Mouse (Mus musculus) 3134 (cell line): ENCODE measurements around the gene Fbxo33.
"Not testable (repeated sequence)": the region's sequence is repeated elsewhere in the genome, so short reads cannot be mapped to it uniquely, and the experiment has no call there.

Source experiments
- DNase-seq: peaks from one replicate; pipeline ENCODE4 v3.0.0-alpha.2; 2011; ENCODE audit warnings: low spot score; ENCODE audit not compliant: insufficient read length; ENCODE audit errors: extremely low read depth

Gene Fbxo33

DNA sequence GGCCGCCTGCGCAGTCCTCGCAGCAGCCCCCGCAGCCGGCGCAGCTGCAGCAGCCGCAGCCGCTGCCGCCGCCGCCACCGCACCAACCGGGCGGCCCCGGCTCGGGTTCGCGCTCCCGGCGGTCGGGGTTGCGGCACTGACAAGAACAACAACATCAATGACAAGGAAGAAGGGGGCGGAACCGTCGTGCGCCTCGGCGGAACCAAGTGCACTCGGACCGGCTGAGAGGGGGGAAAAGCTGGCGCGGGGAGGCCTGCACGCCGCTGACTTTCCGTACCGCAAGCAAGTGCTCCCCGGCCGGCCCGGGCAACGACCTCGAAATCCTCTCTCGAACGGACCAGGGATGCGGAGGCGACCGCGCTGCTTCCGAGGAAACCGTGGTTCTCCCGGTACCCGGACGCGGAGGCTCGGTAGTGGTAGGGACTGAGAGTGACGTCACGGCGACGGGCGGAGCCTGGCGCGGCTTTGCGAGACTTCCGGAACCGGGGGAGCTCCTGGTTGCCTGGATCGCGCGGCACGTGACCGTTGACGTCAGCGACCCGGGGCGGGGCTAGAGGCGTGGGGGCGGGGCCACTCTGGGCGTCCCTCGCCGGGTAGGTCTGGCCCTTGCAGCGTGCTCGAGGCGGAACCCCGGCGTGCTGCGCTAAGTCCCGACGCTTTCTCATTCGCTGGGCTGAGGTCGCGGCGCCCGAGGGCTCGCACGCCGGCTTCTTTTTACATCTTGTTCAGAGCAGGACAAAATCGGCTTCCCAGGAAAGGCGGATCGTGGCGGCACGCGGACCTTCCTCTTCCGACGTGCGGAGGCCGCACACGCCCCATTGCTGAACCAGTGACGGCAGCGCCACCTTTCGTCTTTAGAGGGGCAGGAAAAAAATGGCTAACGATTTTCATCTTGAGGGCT is at the start of gene Fbxo33:
Fbxo33 (minus strand) TSS at position 401 of the 901 bp plus-strand sequence.
- peak; percentile 99 for DNase-seq

DNA sequence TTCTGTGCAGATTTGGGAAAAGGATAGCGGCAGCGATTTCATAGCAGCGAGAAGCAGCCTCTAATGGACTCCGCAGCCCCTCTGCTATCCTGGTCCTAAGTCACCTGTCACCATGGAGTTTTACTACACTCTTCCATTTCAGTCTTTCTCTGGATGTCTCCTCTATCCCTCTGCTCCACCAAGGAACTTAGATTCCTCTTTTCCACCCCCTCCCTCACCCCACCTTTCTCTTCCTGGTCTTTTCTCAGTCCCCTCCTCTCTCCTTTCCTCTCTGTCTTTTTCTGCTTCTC is 46.4 kb upstream of the Fbxo33 start:
- no peak for DNase-seq

DNA sequence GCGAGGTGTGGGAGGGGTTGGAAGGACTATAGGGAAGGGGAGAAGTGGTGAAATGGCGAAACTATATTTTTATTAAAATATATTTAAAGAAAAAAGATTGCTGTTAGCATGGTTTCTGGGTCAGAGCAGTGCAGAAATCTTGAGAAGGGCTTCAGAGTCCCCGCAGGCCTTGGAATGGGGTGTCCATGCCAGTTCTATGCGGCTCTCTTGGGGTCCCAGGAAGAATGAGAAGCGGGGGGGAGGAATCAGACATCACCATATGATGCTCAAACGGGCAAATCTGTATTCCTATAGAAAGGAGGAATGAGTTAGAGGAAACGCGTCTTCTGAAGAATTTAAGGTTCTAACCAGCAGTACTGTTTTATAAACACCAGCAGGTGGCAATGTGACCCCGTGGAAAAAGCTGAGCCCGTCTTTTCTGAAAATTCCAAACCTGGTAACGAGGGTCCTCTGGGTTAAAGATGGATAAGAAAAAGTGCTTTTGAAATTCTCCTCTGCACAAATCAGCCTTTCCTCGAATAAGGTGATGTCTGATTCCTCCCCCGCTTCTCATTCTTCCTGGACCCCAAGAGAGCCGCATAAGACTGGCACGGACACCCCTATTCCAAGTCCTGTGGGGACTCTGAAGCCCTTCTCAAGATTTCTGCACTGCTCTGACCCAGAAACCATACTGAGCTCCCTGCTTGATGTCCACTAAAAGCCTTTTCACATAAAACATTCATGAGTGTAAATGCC is 45.8 kb upstream of the Fbxo33 start:
- no peak for DNase-seq

DNA sequence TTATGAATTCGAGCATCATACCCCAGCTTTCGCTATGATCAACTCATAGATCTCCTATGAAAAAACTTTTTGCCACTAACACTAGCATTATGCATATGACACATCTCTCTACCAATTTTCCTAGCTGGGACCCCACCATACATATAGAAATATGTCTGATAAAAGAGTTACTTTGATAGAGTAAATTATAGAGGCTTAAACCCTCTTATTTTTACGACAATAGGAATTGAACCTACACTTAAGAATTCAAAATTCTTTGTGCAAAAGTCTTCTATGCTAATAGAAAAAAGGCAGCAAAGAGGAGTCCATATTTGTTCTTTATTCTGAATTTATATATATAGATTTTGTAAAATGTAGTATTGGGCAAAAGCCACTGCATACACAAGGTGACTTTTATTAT is 43.3 kb upstream of the Fbxo33 start:
- no peak for DNase-seq

DNA sequence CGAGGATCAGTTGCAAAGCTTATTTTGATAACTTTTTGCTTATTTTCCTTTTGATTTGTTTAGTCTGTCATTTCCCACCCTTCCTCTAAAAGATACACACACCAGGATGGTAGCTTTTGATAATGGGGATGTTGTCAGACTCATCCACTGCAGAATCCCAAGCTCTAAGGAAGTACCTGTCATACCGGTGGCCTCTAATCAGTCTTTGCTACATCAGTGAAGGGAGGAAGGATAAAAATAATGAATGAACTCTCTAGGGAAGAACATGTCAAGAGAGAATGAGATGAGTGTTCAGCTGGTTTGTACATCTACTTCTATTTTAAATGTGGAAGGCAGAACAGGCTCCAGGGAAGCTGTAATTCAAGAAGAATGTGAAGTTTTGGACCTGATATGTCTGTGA is 41.3 kb upstream of the Fbxo33 start:
- no peak for DNase-seq

DNA sequence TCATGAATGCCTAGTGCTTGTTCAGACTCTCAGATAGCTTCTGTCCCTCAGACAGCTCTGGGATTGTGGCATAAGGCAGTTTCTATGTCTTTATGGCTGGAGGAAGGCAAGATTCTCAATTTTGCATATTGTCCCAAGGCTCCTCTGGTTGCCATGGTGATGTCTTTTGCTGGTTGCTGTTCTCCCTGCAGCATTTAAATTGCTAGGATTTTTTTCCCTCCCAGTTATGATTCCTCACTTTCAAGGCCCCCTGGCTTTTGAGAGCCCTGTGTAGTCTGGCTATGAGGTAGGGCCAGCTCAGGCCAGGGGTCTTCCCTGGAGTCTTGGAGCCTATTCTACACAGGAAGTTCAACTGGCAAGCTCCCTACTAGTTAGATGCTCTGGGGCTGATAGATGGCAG is 40.8 kb upstream of the Fbxo33 start:
- no peak for DNase-seq

DNA sequence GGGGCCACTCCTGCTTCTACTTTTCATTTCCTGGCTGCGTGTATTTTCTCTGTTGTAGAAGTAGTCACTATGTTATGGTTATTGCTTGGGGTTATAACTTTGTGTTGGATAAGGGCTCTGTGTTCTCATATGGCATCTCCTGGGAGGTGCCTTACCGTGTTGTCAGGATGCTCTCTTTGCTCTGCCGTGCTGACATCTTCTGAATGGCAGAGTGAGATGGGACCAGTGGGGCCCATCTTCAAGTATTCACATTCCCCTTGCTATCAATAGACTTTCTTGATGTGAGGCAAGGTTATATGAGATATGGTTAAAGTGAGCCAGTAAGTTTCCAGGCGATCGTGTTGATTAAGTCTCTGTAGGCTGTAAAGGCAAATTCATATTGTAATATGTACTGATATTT is 39.5 kb upstream of the Fbxo33 start:
- DNase-seq = no peak

DNA sequence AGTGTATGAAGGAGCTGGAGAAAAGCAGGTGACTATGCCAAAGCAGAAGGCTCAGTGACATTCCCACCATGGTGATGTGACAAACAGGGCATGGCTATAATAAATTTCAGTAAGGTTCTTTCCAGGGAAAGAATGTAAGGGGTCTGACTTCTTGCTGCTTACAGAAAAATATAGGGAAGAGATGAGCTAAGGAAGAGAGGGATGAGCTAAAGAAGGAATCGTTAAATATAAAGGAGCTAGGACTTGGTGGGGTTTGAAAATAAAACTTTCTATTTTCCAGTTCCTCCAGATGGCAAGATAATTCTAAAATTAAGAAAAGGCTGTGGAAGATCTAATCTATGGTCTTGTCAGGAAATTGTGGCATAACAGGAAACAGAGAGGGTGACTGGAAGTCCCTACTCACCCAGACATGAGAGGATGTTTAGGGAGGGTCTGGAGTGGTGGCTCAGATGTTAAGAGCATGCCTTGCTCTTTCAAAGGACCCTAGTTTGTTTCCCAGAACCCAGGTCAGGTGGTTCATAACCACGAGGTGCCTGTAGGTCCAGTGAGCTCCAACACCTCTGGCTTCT is 30.8 kb upstream of the Fbxo33 start:
- no peak for DNase-seq

DNA sequence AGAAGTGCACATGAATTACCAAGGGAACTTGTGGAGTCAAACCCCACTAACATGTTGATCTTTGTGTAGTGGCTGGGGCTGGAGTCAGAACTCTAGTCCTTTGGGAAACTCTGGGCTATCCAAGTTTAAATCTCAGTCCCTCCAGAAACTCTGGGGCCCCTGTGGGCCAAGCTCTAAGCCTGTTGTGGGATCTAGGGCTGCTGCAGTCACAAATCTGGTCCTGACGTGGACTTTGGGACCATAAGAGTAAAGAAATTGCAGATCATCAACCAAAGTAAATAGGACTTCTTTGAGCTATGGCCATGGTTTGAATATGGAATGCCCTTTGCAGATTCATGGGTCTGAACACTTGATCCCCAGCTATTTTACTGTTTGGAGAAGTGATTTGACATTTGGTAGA is 29.4 kb upstream of the Fbxo33 start:
- no peak for DNase-seq

DNA sequence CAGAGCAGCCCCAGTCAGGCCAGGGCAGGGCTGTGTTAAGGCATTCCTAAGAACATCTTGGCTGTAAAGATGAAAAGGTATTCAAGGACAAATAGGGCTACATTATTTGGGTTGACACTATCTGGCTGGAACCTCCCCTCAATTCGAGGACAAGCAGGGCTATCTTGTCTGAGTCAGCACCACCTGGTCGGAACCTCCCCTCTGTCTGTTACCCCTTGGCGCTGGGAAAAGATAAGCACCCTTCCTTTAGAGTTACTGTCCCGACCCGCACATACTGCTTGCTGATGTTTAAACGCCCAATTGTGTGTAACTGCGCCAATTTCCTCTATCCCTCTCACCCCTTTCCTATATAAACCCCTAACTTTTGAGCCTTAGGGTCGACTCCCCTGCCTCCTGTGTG is 21.5 kb upstream of the Fbxo33 start:
- not testable (repeated sequence) for DNase-seq

DNA sequence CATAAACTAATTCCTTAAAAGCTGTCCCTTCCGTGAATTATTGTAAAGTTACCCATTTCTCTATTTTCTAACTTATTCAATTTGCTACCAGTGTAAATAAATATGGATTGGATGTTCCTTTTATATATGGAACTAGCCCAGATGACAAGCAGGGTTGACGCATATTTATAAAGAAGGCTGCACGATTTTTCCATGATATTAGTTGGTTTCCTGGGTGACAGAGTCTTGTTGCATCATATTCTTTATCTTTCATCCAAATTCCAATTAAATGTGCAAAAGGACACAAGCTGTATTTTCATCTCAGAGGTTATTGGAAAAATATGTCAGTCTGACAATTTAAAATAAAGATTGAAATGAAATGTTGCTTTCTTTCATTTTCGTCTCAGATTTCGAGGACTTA is 18.9 kb upstream of the Fbxo33 start:
- no peak for DNase-seq

DNA sequence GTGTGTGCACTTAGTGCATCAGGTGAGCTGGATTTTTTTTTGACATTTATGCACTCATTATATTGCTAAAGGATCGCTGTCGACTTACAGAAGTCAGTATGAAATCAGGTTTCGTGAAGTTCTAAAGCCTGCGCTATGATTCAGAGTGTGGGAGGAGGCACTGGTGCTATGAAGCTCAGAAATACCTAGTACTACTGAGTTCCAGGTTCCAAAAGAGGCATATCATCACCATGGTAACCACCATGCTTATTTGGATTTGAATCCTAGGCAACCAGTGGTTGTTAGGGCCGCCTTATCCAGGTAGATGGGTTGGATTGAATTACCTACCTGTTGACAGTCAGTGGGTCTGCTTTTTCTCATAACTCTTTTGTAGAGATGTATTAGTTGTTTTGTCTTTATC is 8.9 kb upstream of the Fbxo33 start:
- no peak for DNase-seq

DNA sequence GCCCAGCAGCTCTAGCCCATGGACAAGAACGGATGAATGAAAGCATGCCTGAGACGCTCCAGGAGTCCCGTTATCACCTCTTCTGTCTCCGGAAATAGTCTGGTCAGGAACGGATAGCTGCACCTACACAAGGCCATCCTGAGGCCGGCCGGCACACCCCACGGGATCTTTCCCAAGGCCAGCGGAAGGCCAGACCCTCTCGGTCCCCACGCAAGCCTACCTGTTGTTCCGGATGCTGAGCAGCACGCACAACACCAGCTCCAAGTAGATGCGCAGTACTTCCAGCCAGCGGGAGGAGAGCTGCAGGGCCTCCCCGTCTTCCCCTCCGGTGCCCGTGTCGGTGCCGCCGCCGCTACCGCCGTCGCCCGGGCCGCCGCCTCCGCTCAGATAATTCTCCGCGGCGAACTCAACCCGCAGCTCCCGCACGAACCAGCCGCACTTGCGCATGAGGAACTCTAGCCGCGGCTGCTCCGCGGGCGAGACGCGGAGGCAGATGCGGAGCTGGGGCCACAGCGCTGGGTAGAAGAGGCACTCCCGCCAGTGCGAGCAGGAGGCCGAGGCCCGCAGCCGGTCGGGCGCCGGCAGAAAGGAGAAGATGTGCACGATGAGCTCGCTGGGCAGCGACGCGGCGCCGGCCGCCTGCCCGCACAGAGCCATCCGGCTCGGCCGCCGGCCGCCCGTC is 744 bp downstream of the Fbxo33 start:
- DNase-seq = peak; percentile 59

DNA sequence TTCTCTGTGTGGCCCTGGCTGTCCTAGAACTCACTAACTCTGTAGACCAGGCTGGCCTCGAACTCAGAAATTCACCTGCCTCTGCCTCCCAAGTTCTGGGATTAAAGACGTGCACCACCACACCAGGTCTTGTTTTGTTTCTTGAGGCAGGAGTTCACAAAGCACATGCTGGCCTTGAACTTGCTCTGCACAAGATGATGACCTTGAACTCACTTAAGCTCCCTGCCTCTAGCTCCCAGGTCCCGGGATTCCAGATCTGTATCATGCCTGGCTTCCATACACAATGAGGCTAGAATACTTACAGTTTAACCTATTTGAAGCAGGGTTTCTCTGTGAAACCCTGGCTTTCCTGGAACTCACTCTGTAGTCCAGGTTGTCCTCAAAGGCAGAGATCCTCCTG is 2.2 kb downstream of the Fbxo33 start:
- DNase-seq = no peak

DNA sequence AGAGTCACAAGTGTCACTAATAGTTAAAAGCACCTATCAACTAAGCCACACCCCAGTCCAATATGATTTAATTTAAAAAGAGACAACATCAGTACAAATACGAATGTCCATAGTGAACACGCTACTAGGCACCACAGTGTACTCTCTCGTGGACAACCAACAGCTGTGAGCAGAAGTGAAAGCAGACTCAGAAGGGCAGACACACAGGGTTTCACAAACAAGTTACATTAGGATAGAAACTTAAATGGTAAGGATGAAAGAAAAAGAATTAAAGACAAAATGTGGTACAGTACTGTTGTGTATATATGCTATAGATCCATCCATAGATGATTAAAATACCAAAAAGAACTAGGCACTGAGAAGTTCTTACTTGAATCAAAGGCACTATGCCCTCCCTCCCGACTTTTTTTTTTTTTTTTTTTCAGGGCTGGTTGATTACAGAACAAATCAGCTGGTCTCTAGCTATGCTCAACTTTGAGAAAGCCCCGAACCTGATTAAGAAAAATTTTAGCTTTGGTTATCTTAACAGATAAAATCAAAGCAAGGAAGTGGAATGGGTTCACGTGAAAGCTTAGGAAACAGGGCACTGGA is 2.8 kb downstream of the Fbxo33 start:
- no peak for DNase-seq

DNA sequence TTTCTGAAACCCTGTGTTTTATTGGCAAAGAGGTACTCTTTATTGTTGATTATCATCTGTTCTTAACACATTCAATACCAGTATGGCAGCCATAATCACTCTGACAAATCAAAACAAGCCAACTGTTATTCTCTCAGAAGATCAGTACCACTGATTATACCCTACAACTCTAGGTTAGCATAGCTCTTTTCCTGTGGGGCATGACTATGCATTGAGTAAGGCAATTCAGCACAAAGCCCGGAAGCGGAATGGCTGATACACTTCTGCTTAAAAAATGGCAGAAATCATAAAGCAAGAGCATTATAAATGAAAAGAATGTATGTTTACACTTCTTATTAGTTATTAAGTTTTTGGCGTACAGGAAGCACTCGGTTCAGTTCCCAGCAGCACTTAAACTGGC is 3.3 kb downstream of the Fbxo33 start:
- no peak for DNase-seq

DNA sequence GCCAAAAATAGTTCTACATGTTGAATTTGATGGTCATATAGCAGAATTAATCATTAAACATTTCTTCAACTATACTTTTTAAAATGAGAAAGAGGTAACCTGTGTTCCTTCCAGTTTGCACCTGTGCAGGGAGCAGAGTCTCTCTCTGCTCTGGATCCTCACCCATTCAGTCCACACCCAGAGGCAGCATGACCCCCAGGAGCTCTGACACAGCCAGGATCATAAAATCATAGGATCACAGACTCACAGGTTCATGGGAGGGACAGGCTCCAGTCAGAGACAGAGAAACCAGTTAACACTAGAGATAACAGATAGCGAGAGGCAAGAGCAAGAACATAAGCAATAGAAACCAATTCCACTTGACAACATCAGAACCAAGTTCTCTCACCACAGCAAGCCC is 11.7 kb downstream of the Fbxo33 start:
- no peak for DNase-seq

DNA sequence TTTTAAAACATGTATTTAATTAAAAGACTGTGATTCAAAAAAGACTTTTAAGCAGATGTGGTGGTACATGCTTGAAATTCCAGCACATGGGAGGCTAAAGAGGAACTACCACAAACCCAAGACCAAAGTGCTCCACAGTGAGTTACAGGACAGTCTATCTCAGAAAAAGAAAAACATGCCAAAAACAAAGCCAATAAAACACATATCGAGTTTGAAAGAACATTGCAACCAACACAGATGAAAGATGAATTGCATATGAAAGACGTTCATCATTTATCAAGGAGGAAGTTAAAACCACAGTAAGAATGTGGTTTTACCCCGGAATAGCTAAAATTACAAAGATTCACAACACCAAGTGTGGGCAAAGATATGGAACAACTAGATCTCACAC is 12.5 kb downstream of the Fbxo33 start:
- DNase-seq = no peak

DNA sequence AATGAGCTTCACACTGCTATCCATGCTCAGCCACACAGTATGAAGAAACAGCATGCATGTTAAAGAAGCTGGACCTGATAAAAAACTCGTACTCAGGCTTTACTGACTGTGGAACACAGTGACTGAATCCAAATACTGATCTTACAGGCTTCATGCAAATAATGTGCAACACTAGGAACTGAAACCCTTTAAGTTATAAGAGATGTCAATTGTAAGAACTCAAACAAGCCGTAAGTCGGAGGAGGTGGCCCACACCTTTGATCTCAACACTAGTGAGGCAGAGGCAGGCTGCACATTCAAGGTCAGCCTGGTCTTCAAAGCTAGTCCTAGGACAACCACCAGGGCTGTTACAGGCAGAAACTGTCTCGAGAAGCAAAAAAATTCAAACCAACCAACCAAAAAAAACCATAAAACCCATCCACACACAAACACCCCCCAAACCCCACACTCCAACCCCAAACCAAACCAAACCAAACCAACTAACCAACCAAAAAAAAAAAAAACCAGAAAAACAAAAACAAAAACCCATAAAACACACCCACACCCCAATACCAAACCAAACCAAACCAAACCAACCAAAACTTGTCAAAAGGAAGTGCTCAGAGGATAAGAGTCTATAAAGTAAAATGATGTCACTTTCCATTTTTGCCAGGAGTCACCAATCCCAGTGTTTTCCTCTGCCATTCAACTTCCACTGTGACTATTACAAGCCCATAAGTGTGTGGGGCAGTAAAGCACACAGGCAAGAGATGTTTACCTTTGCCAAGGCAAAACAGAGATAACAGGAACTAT is 13.1 kb downstream of the Fbxo33 start:
- no peak for DNase-seq

DNA sequence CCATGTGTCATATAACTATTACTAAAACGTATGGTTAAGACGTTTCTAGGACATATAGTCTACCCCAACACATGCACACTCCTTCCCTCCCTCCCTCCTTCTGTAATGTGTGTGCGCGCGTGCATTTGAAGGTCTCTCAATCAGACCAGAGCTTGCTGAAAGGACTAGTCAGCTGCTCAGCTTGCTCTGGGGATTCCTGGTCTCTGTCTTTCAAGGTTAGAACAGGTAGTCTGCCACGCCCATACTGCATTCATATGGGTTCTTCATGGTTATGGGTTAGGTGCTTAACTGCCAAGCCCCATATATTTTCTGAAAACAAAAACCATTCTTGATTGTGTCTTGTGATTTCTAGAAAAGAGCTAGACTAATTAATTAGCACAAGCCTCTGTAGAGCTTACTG is 14.0 kb downstream of the Fbxo33 start:
- DNase-seq = no peak
